In the genomic region with DNA sequence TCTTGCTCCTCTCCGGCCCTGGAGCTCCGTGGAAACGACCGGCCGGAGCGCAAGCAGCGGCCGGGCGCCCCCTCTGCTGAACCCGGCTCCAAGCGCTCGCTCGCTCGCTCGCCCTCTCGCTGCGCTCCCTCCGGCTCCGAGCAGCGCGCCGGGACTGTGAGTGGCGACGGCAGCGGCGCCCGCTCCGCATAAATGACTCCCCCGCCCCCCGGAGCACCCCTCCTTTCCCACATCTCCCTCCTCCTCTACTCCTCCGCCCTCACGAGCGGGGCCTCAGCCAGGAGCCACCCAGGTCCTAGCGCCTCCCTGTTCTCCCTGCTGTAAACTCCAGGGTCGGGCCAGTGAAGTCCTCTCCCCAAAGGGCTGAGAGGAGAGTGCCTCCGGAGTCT, we compare ENCODE assay signal across 8 mouse cellular contexts. TPM values are rescaled to one million over a fixed set of nuclear protein-coding genes. Genes with fewer than 3 reads are reported as not detected.
DNase-seq lines count a peak whose midpoint lies in the region; ATAC-seq and TF ChIP-seq lines count a peak whose summit lies in the region.

A gene (minus strand): TSS at position 162 of the 389 bp plus-strand sequence.

- peak; percentile 77 for DNase-seq in heart, adult 8-10 months (ENCODE audit: low spot score)
- DNase-seq in kidney, adult 2 months, result peak; percentile 90
- DNase-seq in left cerebral cortex, postnatal 36 days (ENCODE audit: low spot score in 2 of 2), result peak; percentile 84 to 85
- peak; percentile 98 for DNase-seq in midbrain, embryonic 11.5 days (ENCODE audit: low spot score, missing footprints)
- DNase-seq in spleen, postnatal 14 days (ENCODE audit: low spot score in 2 of 2), result peak; percentile 8 to 12
- no peak for DNase-seq in natural killer cell, adult 2 months (ENCODE audit: low spot score in 2 of 2)

- H3K9ac ChIP-seq in embryonic facial prominence, embryonic 15.5 days, result peak within 1 kb of the TSS; percentile 63
- peak within 1 kb of the TSS; percentile 71 for H3K9ac ChIP-seq in midbrain, embryonic 11.5 days (ENCODE audit: low read length)

- H3K4me3 ChIP-seq in brown adipose tissue, adult 24 weeks (ENCODE audit: insufficient read depth, low read depth, low read length), result peak within 1 kb of the TSS; percentile 61
- H3K4me3 ChIP-seq in embryonic facial prominence, embryonic 15.5 days (replicated peaks), result peak within 1 kb of the TSS; percentile 75
- H3K4me3 ChIP-seq in kidney, adult 2 months (ENCODE audit: insufficient read depth, low read depth, low read length), result peak within 1 kb of the TSS; percentile 55
- H3K4me3 ChIP-seq in midbrain, embryonic 11.5 days (ENCODE audit: low read depth, low read length), result peak within 1 kb of the TSS; percentile 68

- no peak for TF ChIP-seq CTCF in kidney, adult 2 months (conservative IDR thresholded peaks at IDR 0.05; ENCODE audit: insufficient read depth, insufficient read length, low read depth, low read length)

- no peaks in the 10 kb centered on the region for H3K4me1 ChIP-seq in brown adipose tissue, adult 24 weeks (ENCODE audit: control insufficient read depth, insufficient read depth, insufficient read length, low read length)
- peaks cover 15% of the 10 kb centered on the region; the same call in 1 of the 2 replicates for H3K4me1 ChIP-seq in embryonic facial prominence, embryonic 15.5 days
- H3K4me1 ChIP-seq in kidney, adult 2 months (ENCODE audit: control insufficient read depth, insufficient read depth, low read length), result 0 out of 2 replicates have a peak, but pooled peaks cover 2% of the 10 kb centered on the region
- H3K4me1 ChIP-seq in midbrain, embryonic 11.5 days (ENCODE audit: control insufficient read depth, insufficient read depth, low read length), result peaks cover 6% of the 10 kb centered on the region

- H3K4me2 ChIP-seq in embryonic facial prominence, embryonic 15.5 days (replicated peaks), result peak within 1 kb of the TSS; percentile 86
- H3K4me2 ChIP-seq in midbrain, embryonic 11.5 days, result peak within 1 kb of the TSS; percentile 91

- 1% methylated on average over 20 of the region's 36 CpGs for WGBS in embryonic facial prominence, embryonic 15.5 days
- WGBS in kidney, adult 2 months, result under 1% methylated on average over 36 of the region's 36 CpGs
- WGBS in midbrain, embryonic 11.5 days, result under 1% methylated on average over 36 of the region's 36 CpGs

- H3K36me3 ChIP-seq in embryonic facial prominence, embryonic 15.5 days, result no peaks in the 10 kb centered on the region
- H3K36me3 ChIP-seq in kidney, adult 2 months (ENCODE audit: control insufficient read depth, insufficient read depth, low read length), result no peaks in the 10 kb centered on the region
- H3K36me3 ChIP-seq in midbrain, embryonic 11.5 days (ENCODE audit: control insufficient read depth, insufficient read depth, low read length), result no peaks in the 10 kb centered on the region

- no peak within 1 kb of the TSS for H3K27ac ChIP-seq in brown adipose tissue, adult 24 weeks (replicated peaks; ENCODE audit: low read depth, low read length)
- H3K27ac ChIP-seq in embryonic facial prominence, embryonic 15.5 days (replicated peaks), result peak within 1 kb of the TSS; percentile 88
- peak within 1 kb of the TSS; percentile 12 for H3K27ac ChIP-seq in kidney, adult 2 months (ENCODE audit: insufficient read depth, low read depth, low read length)
- peak within 1 kb of the TSS; percentile 60; the same call in 1 of the 2 replicates for H3K27ac ChIP-seq in midbrain, embryonic 11.5 days (ENCODE audit: low read depth, low read length)

- TF ChIP-seq POLR2A in kidney, adult 2 months (IDR thresholded peaks at IDR 0.05; ENCODE audit: low read depth, low read length), result peak; percentile 70

- no peaks in the 10 kb centered on the region for H3K9me3 ChIP-seq in embryonic facial prominence, embryonic 15.5 days (replicated peaks)
- no peaks in the 10 kb centered on the region for H3K9me3 ChIP-seq in midbrain, embryonic 11.5 days (ENCODE audit: control insufficient read depth, low read length)

- intact Hi-C loops in left cerebral cortex, postnatal 36 days (cut with DNase I), result no loop called here

- no peaks in the 10 kb centered on the region for H3K27me3 ChIP-seq in embryonic facial prominence, embryonic 15.5 days
- no peaks in the 10 kb centered on the region; the same call in 1 of the 2 replicates for H3K27me3 ChIP-seq in kidney, adult 2 months (replicated peaks; ENCODE audit: control insufficient read depth, insufficient read depth, low read length)
- H3K27me3 ChIP-seq in midbrain, embryonic 11.5 days (ENCODE audit: control insufficient read depth, insufficient read depth, low read length), result peaks cover 5% of the 10 kb centered on the region; the same call in 1 of the 2 replicates

- ATAC-seq in embryonic facial prominence, embryonic 15.5 days (ENCODE audit: insufficient number of reproducible peaks, low FRiP score, low TSS enrichment, low read depth), result peak; percentile 95
- peak; percentile 96 for ATAC-seq in midbrain, embryonic 11.5 days (ENCODE audit: low FRiP score)

RNA-seq across cellular contexts. Expression of the gene that starts here (rescaled TPM):
- polyA plus RNA-seq in brown adipose tissue, adult 24 weeks (2012; ENCODE audit: insufficient read depth, insufficient read length, missing spikeins), result 1.7 and 2.0 TPM in 2 replicates
- polyA plus RNA-seq in embryonic facial prominence, embryonic 15.5 days (2015; fragmentation: Nextera tagmentation; extraction: Ambion mirVana), result 20.4 and 24.0 TPM in 2 replicates
- 1 to 10 TPM; 1.8 to 2.5 (median 2.1) TPM for total RNA-seq in heart, adult 8-10 months (2022)
- polyA plus RNA-seq in kidney, adult 2 months (2012; rRNA removed), result 9.4 and 10.0 TPM in 2 replicates
- total RNA-seq in left cerebral cortex, postnatal 36 days (2021), result 10 to 100 TPM; 13.3 to 13.5 TPM
- 6.5 and 6.9 TPM in 2 replicates for polyA plus RNA-seq in midbrain, embryonic 11.5 days (2014; fragmentation: Nextera tagmentation; extraction: Ambion mirVana)

Comparison
In these comparisons a context has a peak if more than half of its experiments do, and no peak if none do; other contexts are left out.
1. RNA of the gene that starts here (total RNA-seq): 13.3 to 13.5 TPM in left cerebral cortex, postnatal 36 days; 1.8 to 2.5 TPM in heart, adult 8-10 months; every median in the first group is over 4 times any median in the second.
2. DNase-seq: peak in heart, adult 8-10 months (single experiment), kidney, adult 2 months (single experiment), left cerebral cortex, postnatal 36 days (2 of 2), midbrain, embryonic 11.5 days (single experiment) and spleen, postnatal 14 days (2 of 2); none in natural killer cell, adult 2 months (0 of 2).
3. Peak in every context shown above with its lines, with median percentiles within 50 percentile points of each other: H3K4me3 ChIP-seq.